Mouse (Mus musculus) embryo, embryonic 11.5 days (tissue): Measurements from ENCODE around the gene Olfr38.
A peak's percentile ranks its signal among the peaks of the same experiment; 100 is the strongest.

Experiments
- DNase-seq: peaks from one replicate; pipeline ENCODE4 v3.0.0-alpha.2; 2012; ENCODE audit warnings: low read depth, low spot score

Olfr38 gene

GRCm38 (mm10) chr6:42756104-42756503 is at the start of gene Olfr38:
TSS of gene Olfr38 (plus strand) at chr6:42756404.
- no peak for DNase-seq

- DNase-seq = peak; percentile 76
Measured at GRCm38 (mm10) chr6:42709291-42710211, 46.7 kb upstream of the Olfr38 start, which contains the start of gene Tcaf1. TSS of gene Tcaf1 (minus strand) at chr6:42710088.

GRCm38 (mm10) chr6:42714668-42715067 is 41.5 kb upstream of the Olfr38 start:
- DNase-seq = no peak

- no peak for DNase-seq
Measured at GRCm38 (mm10) chr6:42717973-42718372, 38.2 kb upstream of the Olfr38 start.

- no peak for DNase-seq
Measured at GRCm38 (mm10) chr6:42739071-42739470, 17.1 kb upstream of the Olfr38 start, which contains the start of gene Olfr453. TSS of gene Olfr453 (plus strand) at chr6:42739371.

- DNase-seq = no peak
Measured at GRCm38 (mm10) chr6:42742303-42742702, 13.9 kb upstream of the Olfr38 start.

GRCm38 (mm10) chr6:42747846-42748245 is 8.4 kb upstream of the Olfr38 start:
- DNase-seq = no peak

GRCm38 (mm10) chr6:42777066-42777465 is 20.9 kb downstream of the Olfr38 start:
- no peak for DNase-seq

- DNase-seq = no peak
Measured at GRCm38 (mm10) chr6:42784793-42785192, 28.6 kb downstream of the Olfr38 start, which contains the start of gene Olfr452. TSS of gene Olfr452 (plus strand) at chr6:42785093.

GRCm38 (mm10) chr6:42790247-42790948 is 34.2 kb downstream of the Olfr38 start:
- DNase-seq = no peak

- DNase-seq = no peak
Measured at GRCm38 (mm10) chr6:42790949-42791556, 34.8 kb downstream of the Olfr38 start.

GRCm38 (mm10) chr6:42794982-42795381 is 38.8 kb downstream of the Olfr38 start:
- DNase-seq = no peak

- no peak for DNase-seq
Measured at GRCm38 (mm10) chr6:42811639-42812038, 55.4 kb downstream of the Olfr38 start, which contains the start of gene Olfr450. TSS of gene Olfr450 (plus strand) at chr6:42811939.
